Mouse (Mus musculus): ENCODE data around the gene Sorbs2. TPM values are rescaled to one million over a fixed set of nuclear protein-coding genes. Genes with fewer than 3 reads are reported as not detected.

Gene Sorbs2
- polyA plus RNA-seq, 1 experiment from 2014 or later, result 72.8 TPM

- no peak for ATAC-seq
- H3K36me3 ChIP-seq (ENCODE audit: control insufficient read depth, insufficient read depth, low read length), result peaks cover 52% of the 10 kb centered on the region
Observed at GRCm38 (mm10) chr8:45774841-45775240, 267.3 kb downstream of the Sorbs2 start.

GRCm38 (mm10) chr8:45775481-45775880 lies 267.9 kb downstream of the Sorbs2 start:
- no peak overlapping the region for H3K4me2 ChIP-seq (ENCODE audit: low read length)
- H3K4me3 ChIP-seq (ENCODE audit: low read depth, low read length), result no peak overlapping the region
- no peaks in the 10 kb centered on the region for H3K27me3 ChIP-seq (replicated peaks; ENCODE audit: control insufficient read depth, insufficient read depth, low read length)
- H3K9ac ChIP-seq (ENCODE audit: low read length), result no peak overlapping the region
- no peak for DNase-seq (ENCODE audit: low spot score)
- 94% methylated on average over 7 of the region's 7 CpGs for WGBS
- ATAC-seq, result no peak
- peaks cover 51% of the 10 kb centered on the region for H3K36me3 ChIP-seq (ENCODE audit: control insufficient read depth, insufficient read depth, low read length)
- H3K9me3 ChIP-seq (replicated peaks; ENCODE audit: control insufficient read depth, low read length), result no peaks in the 10 kb centered on the region
- H3K4me1 ChIP-seq (ENCODE audit: control insufficient read depth, insufficient read depth, low read length), result no peaks in the 10 kb centered on the region
- H3K27ac ChIP-seq (ENCODE audit: low read depth, low read length), result no peak overlapping the region

More at GRCm38 (mm10) chr8:45774841-45775240, 267.3 kb downstream of the Sorbs2 start:
- H3K27ac ChIP-seq (ENCODE audit: low read depth, low read length), result no peak overlapping the region
- H3K27me3 ChIP-seq (replicated peaks; ENCODE audit: control insufficient read depth, insufficient read depth, low read length), result no peaks in the 10 kb centered on the region
- no peaks in the 10 kb centered on the region for H3K9me3 ChIP-seq (replicated peaks; ENCODE audit: control insufficient read depth, low read length)
- no peak for DNase-seq (ENCODE audit: low spot score)
- H3K9ac ChIP-seq (ENCODE audit: low read length), result no peak overlapping the region
- WGBS, result 88% methylated on average over 5 of the region's 5 CpGs
- no peaks in the 10 kb centered on the region for H3K4me1 ChIP-seq (ENCODE audit: control insufficient read depth, insufficient read depth, low read length)
- no peak overlapping the region for H3K4me3 ChIP-seq (ENCODE audit: low read depth, low read length)
- H3K4me2 ChIP-seq (ENCODE audit: low read length), result no peak overlapping the region

GRCm38 (mm10) chr8:45776366-45776765 lies 268.8 kb downstream of the Sorbs2 start:
- Histone ChIP-seq H3K4me2 (ENCODE audit: low read length) (no peak overlapping the region), H3K36me3 (ENCODE audit: control insufficient read depth, insufficient read depth, low read length) (peaks cover 49% of the 10 kb centered on the region), H3K4me3 (ENCODE audit: low read depth, low read length) (no peak overlapping the region), H3K9ac (ENCODE audit: low read length) (no peak overlapping the region), H3K27me3 (replicated peaks; ENCODE audit: control insufficient read depth, insufficient read depth, low read length) (no peaks in the 10 kb centered on the region), H3K9me3 (replicated peaks; ENCODE audit: control insufficient read depth, low read length) (no peaks in the 10 kb centered on the region), H3K27ac (ENCODE audit: low read depth, low read length) (no peak overlapping the region), H3K4me1 (ENCODE audit: control insufficient read depth, insufficient read depth, low read length) (no peaks in the 10 kb centered on the region)
- ATAC-seq, result no peak
- 95% methylated on average over 9 of the region's 9 CpGs for WGBS
- DNase-seq (ENCODE audit: low spot score), result no peak

- H3K4me3 ChIP-seq (ENCODE audit: low read depth, low read length), result no peak overlapping the region
- H3K27me3 ChIP-seq (replicated peaks; ENCODE audit: control insufficient read depth, insufficient read depth, low read length), result no peaks in the 10 kb centered on the region
- no peak for ATAC-seq
- DNase-seq (ENCODE audit: low spot score), result no peak
- peaks cover 46% of the 10 kb centered on the region for H3K36me3 ChIP-seq (ENCODE audit: control insufficient read depth, insufficient read depth, low read length)
- no peaks in the 10 kb centered on the region for H3K9me3 ChIP-seq (replicated peaks; ENCODE audit: control insufficient read depth, low read length)
- no peaks in the 10 kb centered on the region for H3K4me1 ChIP-seq (ENCODE audit: control insufficient read depth, insufficient read depth, low read length)
- WGBS, result 92% methylated on average over 7 of the region's 7 CpGs
- H3K27ac ChIP-seq (ENCODE audit: low read depth, low read length), result no peak overlapping the region
- H3K9ac ChIP-seq (ENCODE audit: low read length), result no peak overlapping the region
- no peak overlapping the region for H3K4me2 ChIP-seq (ENCODE audit: low read length)
Observed at GRCm38 (mm10) chr8:45776977-45777376, 269.4 kb downstream of the Sorbs2 start.

GRCm38 (mm10) chr8:45780585-45780984 lies 273.0 kb downstream of the Sorbs2 start:
- Histone ChIP-seq H3K36me3 (ENCODE audit: control insufficient read depth, insufficient read depth, low read length) (peaks cover 35% of the 10 kb centered on the region), H3K4me2 (ENCODE audit: low read length) (no peak overlapping the region), H3K27ac (ENCODE audit: low read depth, low read length) (no peak overlapping the region), H3K9ac (ENCODE audit: low read length) (no peak overlapping the region), H3K4me1 (ENCODE audit: control insufficient read depth, insufficient read depth, low read length) (no peaks in the 10 kb centered on the region), H3K4me3 (ENCODE audit: low read depth, low read length) (no peak overlapping the region), H3K9me3 (replicated peaks; ENCODE audit: control insufficient read depth, low read length) (no peaks in the 10 kb centered on the region), H3K27me3 (replicated peaks; ENCODE audit: control insufficient read depth, insufficient read depth, low read length) (no peaks in the 10 kb centered on the region)
- DNase-seq (ENCODE audit: low spot score) (peak; percentile 87), ATAC-seq (no peak)
- 62% methylated on average over 4 of the region's 4 CpGs for WGBS

GRCm38 (mm10) chr8:45788610-45789009 lies 281.0 kb downstream of the Sorbs2 start:
- no peak overlapping the region for H3K9ac ChIP-seq (ENCODE audit: low read length)
- no peaks in the 10 kb centered on the region for H3K9me3 ChIP-seq (replicated peaks; ENCODE audit: control insufficient read depth, low read length)
- no peak overlapping the region for H3K4me2 ChIP-seq (ENCODE audit: low read length)
- no peak overlapping the region for H3K27ac ChIP-seq (ENCODE audit: low read depth, low read length)
- no peaks in the 10 kb centered on the region for H3K4me1 ChIP-seq (ENCODE audit: control insufficient read depth, insufficient read depth, low read length)
- H3K36me3 ChIP-seq (ENCODE audit: control insufficient read depth, insufficient read depth, low read length), result peaks cover 32% of the 10 kb centered on the region
- no peaks in the 10 kb centered on the region for H3K27me3 ChIP-seq (replicated peaks; ENCODE audit: control insufficient read depth, insufficient read depth, low read length)
- 86% methylated on average over 3 of the region's 3 CpGs for WGBS
- no peak overlapping the region for H3K4me3 ChIP-seq (ENCODE audit: low read depth, low read length)
- no peak for DNase-seq (ENCODE audit: low spot score)
- no peak for ATAC-seq

- ATAC-seq, result no peak
- Histone ChIP-seq H3K36me3 (ENCODE audit: control insufficient read depth, insufficient read depth, low read length) (peaks cover 55% of the 10 kb centered on the region), H3K27ac (ENCODE audit: low read depth, low read length) (no peak overlapping the region), H3K4me1 (ENCODE audit: control insufficient read depth, insufficient read depth, low read length) (no peaks in the 10 kb centered on the region), H3K4me3 (ENCODE audit: low read depth, low read length) (no peak overlapping the region), H3K4me2 (ENCODE audit: low read length) (no peak overlapping the region), H3K9me3 (replicated peaks; ENCODE audit: control insufficient read depth, low read length) (no peaks in the 10 kb centered on the region), H3K9ac (ENCODE audit: low read length) (no peak overlapping the region), H3K27me3 (replicated peaks; ENCODE audit: control insufficient read depth, insufficient read depth, low read length) (no peaks in the 10 kb centered on the region)
- WGBS, result 90% methylated on average over 14 of the region's 14 CpGs
- DNase-seq (ENCODE audit: low spot score), result no peak
Observed at GRCm38 (mm10) chr8:45794847-45795246, 287.3 kb downstream of the Sorbs2 start.

GRCm38 (mm10) chr8:45796331-45796740 lies 288.7 kb downstream of the Sorbs2 start:
- Histone ChIP-seq H3K27me3 (replicated peaks; ENCODE audit: control insufficient read depth, insufficient read depth, low read length) (no peaks in the 10 kb centered on the region), H3K36me3 (ENCODE audit: control insufficient read depth, insufficient read depth, low read length) (peaks cover 58% of the 10 kb centered on the region), H3K27ac (ENCODE audit: low read depth, low read length) (no peak overlapping the region), H3K4me3 (ENCODE audit: low read depth, low read length) (no peak overlapping the region), H3K4me2 (ENCODE audit: low read length) (no peak overlapping the region), H3K9ac (ENCODE audit: low read length) (no peak overlapping the region), H3K4me1 (ENCODE audit: control insufficient read depth, insufficient read depth, low read length) (no peaks in the 10 kb centered on the region), H3K9me3 (replicated peaks; ENCODE audit: control insufficient read depth, low read length) (no peaks in the 10 kb centered on the region)
- peak; percentile 75; the same call in 1 of the 2 replicates for ATAC-seq
- DNase-seq (ENCODE audit: low spot score), result peak; percentile 67
- 63% methylated on average over 11 of the region's 11 CpGs for WGBS

- no peaks in the 10 kb centered on the region for H3K27me3 ChIP-seq (replicated peaks; ENCODE audit: control insufficient read depth, insufficient read depth, low read length)
- peaks cover 50% of the 10 kb centered on the region for H3K36me3 ChIP-seq (ENCODE audit: control insufficient read depth, insufficient read depth, low read length)
- H3K9ac ChIP-seq (ENCODE audit: low read length), result no peak overlapping the region
- no peak for DNase-seq (ENCODE audit: low spot score)
- no peaks in the 10 kb centered on the region for H3K9me3 ChIP-seq (replicated peaks; ENCODE audit: control insufficient read depth, low read length)
- H3K4me2 ChIP-seq (ENCODE audit: low read length), result no peak overlapping the region
- no peak overlapping the region for H3K27ac ChIP-seq (ENCODE audit: low read depth, low read length)
- no peak overlapping the region for H3K4me3 ChIP-seq (ENCODE audit: low read depth, low read length)
- no peak for ATAC-seq
- 90% methylated on average over 4 of the region's 4 CpGs for WGBS
- no peaks in the 10 kb centered on the region for H3K4me1 ChIP-seq (ENCODE audit: control insufficient read depth, insufficient read depth, low read length)
Observed at GRCm38 (mm10) chr8:45799517-45799916, 291.9 kb downstream of the Sorbs2 start.
